In genomic region chr9:87721793-87722192, GRCm38 (mm10) we compare ENCODE assay signal across 17 mouse cellular contexts. TPM values are rescaled to one million over a fixed set of nuclear protein-coding genes. Genes with fewer than 3 reads are reported as not detected.
DNase-seq lines count a peak whose midpoint lies in the region; ATAC-seq and TF ChIP-seq lines count a peak whose summit lies in the region.
"Had no signal": no experiment of that assay in that cellular context is flagged by ENCODE, and none has a peak within 500 bp of the region (broad histone marks: within the 10 kb centered on the region; RNA-seq: fewer than 3 reads in every experiment).

No protein-coding gene starts in this region.

- H3K27ac ChIP-seq in hindbrain, embryonic 16.5 days (ENCODE audit: low read depth, low read length) = no peak overlapping the region
- no peak overlapping the region for H3K27ac ChIP-seq in hindbrain, embryonic 12.5 days
- H3K27ac ChIP-seq in CH12.LX (ENCODE audit: insufficient read depth, low read depth) = no peak overlapping the region
- peak overlapping the region; percentile 55 for H3K27ac ChIP-seq in heart, postnatal 0 days (ENCODE audit: low read depth)
- H3K27ac ChIP-seq: forebrain, embryonic 10.5 days; gastrocnemius, adult 2 months had no signal

- no peak overlapping the region for H3K9ac ChIP-seq in hindbrain, embryonic 16.5 days (ENCODE audit: low read depth, low read length)
- no peak overlapping the region for H3K9ac ChIP-seq in hindbrain, embryonic 12.5 days
- no peak overlapping the region for H3K9ac ChIP-seq in CH12.LX (ENCODE audit: insufficient read depth, low read depth)
- no peak overlapping the region for H3K9ac ChIP-seq in heart, postnatal 0 days (replicated peaks; ENCODE audit: low read depth, low read length)
- H3K9ac ChIP-seq: liver, postnatal 0 days had no signal

- no peak overlapping the region for H3K4me3 ChIP-seq in hindbrain, embryonic 16.5 days (ENCODE audit: low read length)
- H3K4me3 ChIP-seq in hindbrain, embryonic 12.5 days = no peak overlapping the region
- no peak overlapping the region for H3K4me3 ChIP-seq in CH12.LX (replicated peaks in 1 of 3; ENCODE audit: low read depth in 2 of 3, low read length in 2 of 3, poor library complexity in 1 of 3)
- no peak overlapping the region for H3K4me3 ChIP-seq in heart, postnatal 0 days (ENCODE audit: low read depth, low read length)
- H3K4me3 ChIP-seq: forebrain, embryonic 10.5 days; gastrocnemius, adult 2 months; myocyte had no signal

- 51% methylated on average over 2 of the region's 2 CpGs for WGBS in hindbrain, embryonic 16.5 days
- 52% methylated on average over 2 of the region's 2 CpGs for WGBS in hindbrain, embryonic 12.5 days
- 41% methylated on average over 2 of the region's 2 CpGs for WGBS in heart, postnatal 0 days

- H3K27me3 ChIP-seq in hindbrain, embryonic 16.5 days (replicated peaks; ENCODE audit: control insufficient read depth, insufficient read depth, low read length) = peaks cover 18% of the 10 kb centered on the region
- H3K27me3 ChIP-seq in hindbrain, embryonic 12.5 days = peaks cover 32% of the 10 kb centered on the region
- no peaks in the 10 kb centered on the region for H3K27me3 ChIP-seq in CH12.LX (replicated peaks)
- 0 out of 2 replicates have a peak, but pooled peaks cover 9% of the 10 kb centered on the region for H3K27me3 ChIP-seq in heart, postnatal 0 days (ENCODE audit: control insufficient read depth, insufficient read depth, low read length)

- 0 out of 4 replicates have a peak, but pooled peaks of 1 of the 2 experiments have one; percentile 7 for TF ChIP-seq CTCF in CH12.LX (conservative IDR thresholded peaks at IDR 0.05 in 1 of 2, IDR thresholded peaks at IDR 0.05 in 1 of 2; ENCODE audit: low read depth in 2 of 2, low read length in 2 of 2)
- peak; percentile 61 for TF ChIP-seq CTCF in heart, postnatal 0 days (IDR thresholded peaks at IDR 0.05; ENCODE audit: low read depth)

- H3K36me3 ChIP-seq in hindbrain, embryonic 16.5 days (ENCODE audit: control insufficient read depth, insufficient read depth, low read length) = no peaks in the 10 kb centered on the region
- H3K36me3 ChIP-seq in hindbrain, embryonic 12.5 days = no peaks in the 10 kb centered on the region
- H3K36me3 ChIP-seq in CH12.LX (replicated peaks in 1 of 2; ENCODE audit: control insufficient read depth in 1 of 2, insufficient read depth in 1 of 2, low read length in 1 of 2) = no peaks in the 10 kb centered on the region
- no peaks in the 10 kb centered on the region for H3K36me3 ChIP-seq in heart, postnatal 0 days (replicated peaks; ENCODE audit: control insufficient read depth, insufficient read depth, low read length)
- H3K36me3 ChIP-seq: forebrain, embryonic 10.5 days had no signal

- dilution Hi-C loops in CH12.LX (cut with MboI; ENCODE audit: extremely low pct_ligation_motif_present, extremely low pct_unique_long_range_greater_than_20kb, low sequenced_read_pairs) = no loop called here

- H3K4me1 ChIP-seq in hindbrain, embryonic 16.5 days (ENCODE audit: control insufficient read depth, insufficient read depth, low read depth, low read length) = no peaks in the 10 kb centered on the region
- no peaks in the 10 kb centered on the region for H3K4me1 ChIP-seq in hindbrain, embryonic 12.5 days
- peaks cover 0 to 4% of the 10 kb centered on the region in 2 experiments; a peak in 1 of 4 replicates for H3K4me1 ChIP-seq in CH12.LX (ENCODE audit: control insufficient read depth in 1 of 2, insufficient read depth in 2 of 2)
- H3K4me1 ChIP-seq in heart, postnatal 0 days (ENCODE audit: control insufficient read depth, insufficient read depth) = peaks cover 5% of the 10 kb centered on the region

- ATAC-seq in hindbrain, embryonic 16.5 days = peak; percentile 52; the same call in 1 of the 2 replicates
- no peak for ATAC-seq in hindbrain, embryonic 12.5 days (ENCODE audit: low FRiP score)
- peak; percentile 83; the same call in 1 of the 2 replicates for ATAC-seq in heart, postnatal 0 days (ENCODE audit: insufficient read depth, low read depth)
- ATAC-seq: liver, postnatal 0 days had no signal

- DNase-seq in heart, adult 11 months = peak; percentile 64
- no peak for DNase-seq in heart, postnatal 10 days
- DNase-seq in CH12.LX (ENCODE audit: extremely low read depth) = no peak
- no peak for DNase-seq in heart, postnatal 0 days (ENCODE audit: low spot score)
- DNase-seq in spleen, postnatal 14 days (ENCODE audit: low spot score in 2 of 2) = no peak
- no peak for DNase-seq in gastrocnemius, postnatal 36 days
- DNase-seq: cerebellum, adult 18-20 months; gastrocnemius, adult 2 months; kidney, postnatal 10 days; liver, postnatal 0 days; right cerebral cortex, postnatal 14 days; thymus, adult 18-20 months had no signal

- TF ChIP-seq RAD21 in CH12.LX (IDR thresholded peaks at IDR 0.05; ENCODE audit: low read depth, low read length) = peak; percentile 6

- intact Hi-C loops in heart, postnatal 10 days (cut with DNase I) = loop anchor here (5.0 kb wide), 1 partner anchor 299 kb away; no protein-coding TSS in a partner anchor
- intact Hi-C loops in gastrocnemius, postnatal 36 days (cut with DNase I) = no loop called here

- in situ Hi-C loops in CH12.LX (cut with MboI; ENCODE audit: low pct_ligation_motif_present, low pct_unique_long_range_greater_than_20kb, low sequenced_read_pairs) = no loop called here

- H3K79me2 ChIP-seq in CH12.LX (replicated peaks; ENCODE audit: control insufficient read depth, extremely low read depth, insufficient read depth, poor library complexity, severe bottlenecking) = no peaks in the 10 kb centered on the region

- no peaks in the 10 kb centered on the region for H3K9me3 ChIP-seq in hindbrain, embryonic 16.5 days (ENCODE audit: control insufficient read depth, low read length)
- H3K9me3 ChIP-seq in hindbrain, embryonic 12.5 days (replicated peaks) = no peaks in the 10 kb centered on the region
- H3K9me3 ChIP-seq in CH12.LX (replicated peaks; ENCODE audit: low read length) = no peaks in the 10 kb centered on the region
- no peaks in the 10 kb centered on the region for H3K9me3 ChIP-seq in heart, postnatal 0 days (replicated peaks; ENCODE audit: control insufficient read depth, low read length)
- H3K9me3 ChIP-seq: forebrain, embryonic 10.5 days had no signal

- TF ChIP-seq POLR2A in CH12.LX (IDR thresholded peaks at IDR 0.05; ENCODE audit: low read depth, low read length) = no peak

- TF ChIP-seq EP300 in CH12.LX (IDR thresholded peaks at IDR 0.05; ENCODE audit: low read length) = no peak
- TF ChIP-seq EP300 in heart, postnatal 0 days (IDR thresholded peaks at IDR 0.05; ENCODE audit: low read depth) = no peak

- H3K4me2 ChIP-seq in hindbrain, embryonic 16.5 days (ENCODE audit: low read length) = no peak overlapping the region
- H3K4me2 ChIP-seq in hindbrain, embryonic 12.5 days (replicated peaks) = no peak overlapping the region
- no peak overlapping the region for H3K4me2 ChIP-seq in CH12.LX (ENCODE audit: insufficient read depth, low read depth, poor library complexity, severe bottlenecking)
- H3K4me2 ChIP-seq in heart, postnatal 0 days (ENCODE audit: low read depth, low read length) = peak overlapping the region; percentile 19; the same call in 1 of the 2 replicates

TF ChIP-seq in CH12.LX, 34 proteins besides CTCF, POLR2A, EP300 and RAD21:
- TF ChIP-seq USF1 (IDR thresholded peaks at IDR 0.05; ENCODE audit: low read depth, low read length) (no peak), POLR2AphosphoS2 (IDR thresholded peaks at IDR 0.05; ENCODE audit: low read depth, low read length) (no peak), MAFK (IDR thresholded peaks at IDR 0.05; ENCODE audit: insufficient replicate concordance, low read length) (no peak), ETS1 (conservative IDR thresholded peaks at IDR 0.05; ENCODE audit: low read depth, low read length) (no peak), RCOR1 (conservative IDR thresholded peaks at IDR 0.05; ENCODE audit: low read depth, low read length) (no peak), ZKSCAN1 (IDR thresholded peaks at IDR 0.05; ENCODE audit: borderline replicate concordance, low read depth, low read length) (no peak), SMC3 (IDR thresholded peaks at IDR 0.05; ENCODE audit: low read depth, low read length) (no peak), NELFE (IDR thresholded peaks at IDR 0.05; ENCODE audit: low read depth, low read length) (no peak), TCF12 (IDR thresholded peaks at IDR 0.05; ENCODE audit: low read depth, low read length) (no peak), ZMIZ1 (IDR thresholded peaks at IDR 0.05; ENCODE audit: low read depth, low read length) (no peak), SIN3A (IDR thresholded peaks at IDR 0.05; ENCODE audit: low read length) (no peak), MYC (IDR thresholded peaks at IDR 0.05; ENCODE audit: low read depth, low read length) (no peak), BHLHE40 (IDR thresholded peaks at IDR 0.05; ENCODE audit: low read depth, low read length) (no peak), JUN (IDR thresholded peaks at IDR 0.05; ENCODE audit: insufficient read depth, low read depth, low read length) (no peak), KAT2A (IDR thresholded peaks at IDR 0.05; ENCODE audit: insufficient replicate concordance, low read length) (no peak), MEF2A (IDR thresholded peaks at IDR 0.05; ENCODE audit: borderline replicate concordance, low read depth, low read length) (no peak), CHD2 (IDR thresholded peaks at IDR 0.05; ENCODE audit: low read length) (no peak), TBP (conservative IDR thresholded peaks at IDR 0.05; ENCODE audit: low read depth, low read length) (no peak), IRF4 (IDR thresholded peaks at IDR 0.05; ENCODE audit: low read depth, low read length) (no peak)

RNA-seq across cellular contexts. Expression of gene Tbx18, which starts 9.3 kb away (rescaled TPM):
- 1 to 10 TPM; 7.8 to 9.4 TPM for total RNA-seq in heart, postnatal 10 days (2021)
- polyA plus RNA-seq in hindbrain, embryonic 16.5 days (2015; fragmentation: Nextera tagmentation; extraction: Ambion mirVana) = 1.5 and 2.5 TPM in 2 replicates
- 4.1 and 6.2 TPM in 2 replicates for polyA plus RNA-seq in hindbrain, embryonic 12.5 days (2016; fragmentation: Nextera tagmentation; extraction: Ambion mirVana)
- total RNA-seq in CH12.LX (2012; rRNA removed) (not detected in 2 replicates), CH12.LX (2014; rRNA removed) (not detected in 2 replicates)
- polyA plus RNA-seq in CH12.LX (2012; ENCODE audit: insufficient read length, low read depth) = not detected in 2 replicates
- 14.8 and 17.2 TPM in 2 replicates for total RNA-seq in heart, postnatal 0 days (2014; rRNA removed; ENCODE audit: low replicate concordance)
- 3.7 and 4.4 TPM in 2 replicates for polyA plus RNA-seq in heart, postnatal 0 days (2015; fragmentation: Nextera tagmentation; extraction: Ambion mirVana)
- under 1 TPM; 0.64 to 0.79 TPM for total RNA-seq in gastrocnemius, postnatal 36 days (2021)
- total RNA-seq: megakaryocyte progenitor cell, adult 5-6 weeks had no signal
- polyA plus RNA-seq: liver, postnatal 0 days had no signal
